Mouse (Mus musculus) common myeloid progenitor, adult 5-6 weeks (primary cell): Measurements from ENCODE around the gene C5ar2. TPM values are rescaled to one million over a fixed set of nuclear protein-coding genes. Genes with fewer than 3 reads are reported as not detected.
"Not testable (repeated sequence)": the region's sequence is repeated elsewhere in the genome, so short reads cannot be mapped to it uniquely, and the experiment has no call there.

Experiments used
- ATAC-seq: replicated peaks from 2 replicates; pipeline ENCODE4 v1.8.0; 2016; ENCODE audit warnings: low read depth, mild to moderate bottlenecking, moderate TSS enrichment, inconsistent platforms; ENCODE audit not compliant: poor library complexity, severe bottlenecking
- total RNA-seq: library from RNA; stranded (forward); fragments of 200-1000, 187-1606 nt; gene quantifications from 2 replicates; pipeline ENCODE4 v1.2.3, GENCODE M21; 2017

Gene C5ar2
- total RNA-seq, 1 experiment from 2014 or later: 3.1 TPM

DNA sequence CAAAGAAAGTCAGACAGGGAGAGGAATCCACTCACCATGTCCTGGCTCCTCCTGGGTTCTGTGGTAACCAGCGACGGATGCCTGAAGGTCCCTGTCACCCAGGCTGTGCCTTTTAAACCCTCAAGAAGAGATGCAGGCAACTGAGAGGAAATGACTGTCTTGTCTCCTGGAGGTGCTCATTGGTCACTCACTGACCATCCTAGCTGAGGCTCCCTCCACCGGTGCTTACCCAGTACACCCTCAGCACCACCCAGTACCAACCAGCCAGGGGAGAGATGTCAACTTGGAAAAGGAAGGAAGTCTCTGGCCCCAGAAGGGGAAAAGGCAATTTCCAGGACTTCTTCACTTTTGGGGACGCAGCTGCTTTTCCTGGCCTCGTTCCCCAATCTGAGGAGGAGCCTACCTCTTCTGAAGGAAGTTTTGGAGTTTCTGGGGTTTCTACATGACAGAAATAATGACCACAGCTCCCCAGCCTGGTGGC is 15.2 kb upstream of the C5ar2 start, which contains the start of gene C5ar1:
Gene C5ar1 (minus strand): TSS at position 431 of the 481 bp plus-strand sequence.
- no peak for ATAC-seq

DNA sequence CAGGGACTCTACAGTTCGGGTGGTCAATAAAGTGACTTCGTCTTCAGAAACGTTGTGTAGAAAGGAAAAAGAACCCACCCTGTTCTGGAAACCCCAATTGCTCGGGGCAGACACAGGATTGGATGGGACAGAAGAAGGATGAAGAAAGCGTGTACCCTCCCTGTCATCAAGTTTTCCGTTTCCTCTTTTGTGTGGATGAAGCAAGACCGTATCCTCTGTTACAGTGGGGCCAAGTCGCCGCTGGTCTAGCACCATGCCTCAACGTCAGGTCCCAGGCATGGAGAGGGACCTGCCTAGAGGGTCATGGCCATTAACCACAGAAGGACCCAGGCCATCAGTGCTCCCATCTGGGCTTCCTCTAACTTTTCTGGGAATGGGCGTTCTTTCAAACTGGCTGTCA is 13.9 kb upstream of the C5ar2 start:
- peak; percentile 61 for ATAC-seq

DNA sequence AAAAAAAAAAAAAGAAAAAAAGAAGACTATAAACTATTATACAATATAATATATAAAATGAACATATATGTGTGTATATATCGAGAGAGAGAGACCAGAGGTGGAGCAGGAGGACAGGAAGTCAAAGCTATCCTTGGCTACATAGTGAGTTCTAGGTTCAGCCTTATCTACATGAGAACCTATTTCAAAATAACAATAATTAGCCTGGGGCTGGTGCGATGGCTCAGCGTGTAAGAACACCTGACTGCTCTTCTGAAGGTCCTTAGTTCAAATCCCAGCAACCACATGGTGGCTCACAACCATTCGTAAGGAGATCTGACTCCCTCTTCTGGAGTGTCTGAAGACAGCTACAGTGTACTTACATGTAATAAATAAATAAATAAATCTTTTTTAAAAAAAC is 12.0 kb upstream of the C5ar2 start:
- ATAC-seq: not testable (repeated sequence)

DNA sequence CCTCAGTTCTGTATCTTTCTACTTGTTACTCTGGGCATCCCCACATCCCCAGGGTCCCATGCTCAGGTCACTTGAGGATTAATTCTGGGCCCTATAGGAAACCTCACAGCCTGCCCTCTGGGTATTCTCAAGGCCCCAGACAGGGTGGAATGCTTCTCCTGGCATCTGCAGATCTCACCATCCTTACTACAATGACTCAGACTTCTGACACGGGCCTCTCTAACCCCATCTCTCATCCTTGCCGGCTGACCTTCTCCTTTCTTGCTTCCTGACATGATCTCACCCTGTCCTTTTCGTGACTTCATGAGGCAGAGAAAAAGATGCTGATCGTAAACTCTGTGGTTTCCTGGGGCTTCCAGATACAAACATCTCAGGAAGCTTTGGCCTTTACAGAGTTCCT is 10.2 kb upstream of the C5ar2 start:
- ATAC-seq: peak; percentile 47

DNA sequence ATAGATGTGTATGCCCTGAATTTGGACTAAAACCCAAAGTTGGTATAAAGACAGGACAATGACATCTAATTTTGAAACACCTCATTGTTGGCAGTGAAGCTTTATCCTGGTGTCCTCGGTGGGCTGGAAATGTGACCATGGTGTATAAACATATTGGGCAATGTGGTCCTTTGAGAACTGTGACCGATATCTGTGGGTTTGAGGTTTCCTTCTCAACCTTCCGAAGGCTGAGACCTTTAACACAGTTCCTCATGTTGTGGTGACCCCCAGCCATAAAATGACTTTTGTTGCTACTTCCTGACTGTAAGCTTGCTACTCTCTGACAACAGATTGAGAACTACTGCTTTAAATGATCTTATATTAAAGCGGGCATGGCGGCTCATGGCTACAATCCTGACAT is 6.7 kb upstream of the C5ar2 start:
- ATAC-seq: peak; percentile 91

DNA sequence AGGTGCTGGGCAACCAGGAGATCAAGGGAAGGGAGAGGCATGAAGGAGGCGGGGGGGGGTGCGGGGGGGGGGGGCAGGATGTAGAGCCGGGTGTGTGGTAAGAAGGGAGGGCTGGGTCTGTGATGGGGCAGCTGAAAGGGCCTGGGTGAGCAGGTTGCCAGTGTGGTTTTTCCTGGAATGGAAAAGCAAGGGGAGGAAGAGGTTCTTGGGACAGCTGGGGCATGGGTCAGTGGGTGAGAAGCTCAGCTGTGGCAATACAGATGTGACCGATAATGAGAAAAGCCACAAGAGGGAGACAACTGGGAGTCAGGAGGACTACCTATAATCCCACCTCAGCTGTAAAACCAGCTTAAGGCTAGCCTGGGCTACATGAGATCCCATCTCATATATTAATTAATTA is 2.0 kb upstream of the C5ar2 start:
- ATAC-seq: no peak

DNA sequence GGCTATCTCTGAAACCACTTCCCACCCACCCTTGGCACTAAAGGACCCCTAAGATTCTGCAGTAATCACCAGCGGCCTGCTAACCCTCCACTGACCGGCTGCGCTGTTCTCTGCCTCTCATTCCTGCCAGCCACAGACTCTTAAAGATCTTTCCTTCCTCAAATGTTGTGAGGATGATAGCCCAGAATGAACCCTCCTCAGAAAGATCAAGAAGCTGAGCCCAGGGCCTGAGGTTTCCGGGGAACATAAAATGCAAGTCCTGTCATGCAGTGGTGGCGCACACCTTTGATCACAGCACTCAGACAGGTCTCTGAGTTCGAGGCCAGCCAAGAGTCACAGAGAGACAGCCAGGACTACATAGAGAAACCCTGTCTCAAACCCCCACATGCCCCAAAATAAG is 1.8 kb downstream of the C5ar2 start:
- 0 out of 2 replicates have a peak, but pooled peaks have one; percentile 5 for ATAC-seq

DNA sequence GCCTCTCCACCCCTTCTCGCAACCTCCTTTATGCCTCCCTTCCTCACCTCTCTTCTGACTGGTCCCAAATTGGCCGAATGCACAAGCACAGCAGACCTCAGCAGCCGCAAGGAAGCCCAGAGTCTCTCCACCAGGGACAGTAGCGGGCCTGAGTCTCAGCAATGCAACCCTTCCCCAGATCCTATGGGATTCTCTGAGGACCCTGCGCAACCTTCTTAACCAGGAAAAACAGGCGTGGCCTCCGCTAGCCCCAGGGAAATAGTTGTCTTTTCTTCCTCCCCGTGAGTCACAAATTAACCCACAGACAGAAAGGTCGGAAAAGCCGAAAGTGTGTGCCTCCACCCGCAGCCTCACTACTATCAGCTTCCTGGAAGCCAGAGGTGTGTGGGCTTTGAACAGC is 2.2 kb downstream of the C5ar2 start:
- 0 out of 2 replicates have a peak, but pooled peaks have one; percentile 3 for ATAC-seq

DNA sequence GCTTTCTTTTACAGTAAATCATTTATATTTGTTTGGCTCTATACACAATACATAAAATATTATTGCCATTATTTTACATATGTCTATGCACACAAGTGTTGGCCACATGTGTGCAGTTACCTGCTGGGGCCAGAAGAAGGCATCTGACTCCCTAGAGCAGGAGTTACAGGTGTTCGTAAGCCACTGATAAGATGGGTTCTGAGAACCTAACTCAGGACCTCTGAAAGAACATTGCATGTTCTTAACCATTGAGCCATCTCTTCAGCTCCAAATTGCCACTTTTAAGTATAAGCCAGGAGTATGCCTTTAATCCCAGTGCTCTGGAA is 3.0 kb downstream of the C5ar2 start:
- no peak for ATAC-seq

DNA sequence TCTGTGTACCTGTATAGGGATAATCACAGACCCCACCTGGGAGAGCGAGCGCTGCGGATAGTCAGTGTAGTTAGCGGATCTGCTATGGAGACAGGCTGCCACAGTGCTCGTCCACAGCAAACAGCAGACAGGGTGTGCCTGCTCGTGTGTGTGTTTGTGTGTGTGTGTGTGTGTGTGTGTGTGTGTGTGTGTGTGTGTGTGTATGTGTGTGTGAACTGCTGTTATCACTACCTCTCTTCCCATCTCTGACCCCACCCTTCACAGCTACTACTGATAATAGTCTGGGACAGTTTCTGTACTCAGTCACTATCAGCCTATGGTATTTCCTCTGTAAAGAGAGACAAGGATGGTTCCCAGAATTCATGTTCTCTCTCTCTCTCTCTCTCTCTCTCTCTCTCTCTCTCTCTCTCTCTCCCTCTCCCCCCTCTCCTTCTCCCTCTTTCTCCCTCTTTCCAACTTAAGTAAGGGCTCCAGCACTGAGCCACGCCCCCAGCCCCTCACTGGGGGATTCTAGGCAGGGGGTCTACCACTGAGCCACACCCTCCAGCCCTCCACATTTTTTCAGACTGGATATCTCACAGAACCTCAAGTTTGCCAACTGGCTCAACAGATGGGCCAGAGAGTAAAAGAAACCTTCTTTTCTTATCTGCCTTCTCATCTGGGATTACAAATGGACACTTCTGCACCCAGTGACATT is 3.5 kb downstream of the C5ar2 start:
- ATAC-seq: peak; percentile 29; the same call in 1 of the 2 replicates

DNA sequence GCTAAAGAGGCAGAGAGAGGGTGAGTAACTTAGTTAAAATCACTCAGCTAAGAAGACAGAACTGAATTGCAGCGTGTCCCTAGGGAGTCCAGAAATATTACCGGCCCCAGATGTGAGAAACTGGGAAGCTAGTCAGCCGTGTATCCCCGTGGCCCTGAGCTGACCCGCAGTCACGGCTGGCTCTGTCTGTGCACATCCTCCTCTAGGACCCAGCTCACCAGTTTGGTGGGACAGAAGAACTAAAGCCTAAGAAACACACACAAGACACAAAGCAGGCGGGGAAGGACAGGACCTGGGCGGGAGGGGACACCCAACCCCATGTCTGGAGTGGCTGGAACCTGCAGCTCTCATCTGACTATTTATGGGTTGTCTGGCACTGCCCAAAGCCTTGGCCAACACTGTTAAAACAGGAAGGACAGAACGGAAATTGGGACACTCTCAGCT is 4.4 kb downstream of the C5ar2 start:
- peak; percentile 23; the same call in 1 of the 2 replicates for ATAC-seq

DNA sequence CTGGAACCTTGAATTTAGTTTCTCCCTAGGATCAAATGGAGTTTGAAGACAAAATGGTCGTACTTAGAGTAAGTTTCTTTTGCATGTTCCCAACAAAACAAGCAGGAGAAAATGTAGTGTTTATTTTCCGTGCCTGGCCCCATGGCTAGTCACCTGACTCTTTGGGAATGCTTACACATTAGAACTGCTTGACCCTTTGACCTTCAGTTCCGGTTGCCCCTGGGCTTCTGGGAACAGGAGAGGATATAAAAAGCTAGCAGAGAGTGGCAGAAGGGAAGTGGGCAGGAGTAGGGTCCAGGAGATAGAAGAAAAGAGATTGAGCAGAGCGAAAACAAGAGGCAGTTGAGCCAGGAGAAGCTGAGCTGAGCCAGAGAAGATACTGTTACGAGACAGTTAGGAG is 14.1 kb downstream of the C5ar2 start:
- no peak for ATAC-seq

DNA sequence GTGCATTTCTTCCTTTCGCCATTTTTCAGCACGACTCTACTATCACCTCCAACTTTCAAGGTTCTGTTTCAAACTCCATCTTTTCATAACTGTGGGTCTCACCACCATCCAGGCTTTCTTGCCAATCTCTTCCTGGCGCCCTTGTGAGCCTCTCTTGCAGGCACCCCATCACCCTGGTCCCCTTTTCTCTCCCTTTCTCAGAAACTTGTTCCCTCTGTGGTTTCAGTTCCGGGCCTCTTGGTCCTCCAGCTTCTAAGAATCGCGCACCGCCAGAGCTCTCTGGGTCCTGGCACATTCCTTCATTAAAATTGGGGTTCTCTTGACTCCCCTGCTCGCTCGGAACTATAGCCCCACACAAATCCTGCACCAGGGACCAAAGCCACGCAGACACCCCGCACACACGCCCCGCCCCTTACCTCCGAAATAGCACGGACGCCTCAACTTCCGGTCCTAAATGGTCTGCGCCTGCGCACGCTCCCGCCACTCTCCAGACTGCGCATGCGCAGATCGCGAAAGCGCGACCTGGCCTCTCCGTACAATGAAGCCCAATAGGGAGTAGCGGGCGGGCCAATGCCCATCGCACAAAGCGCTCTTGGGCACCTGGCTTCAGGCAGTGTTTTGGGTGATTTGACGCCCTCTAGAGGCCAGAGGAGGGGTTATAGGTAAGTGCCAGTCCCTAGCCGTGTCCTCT is 22.2 kb downstream of the C5ar2 start, which contains the start of gene Dhx34:
Gene Dhx34 (minus strand): TSS at position 456 of the 691 bp plus-strand sequence.
- ATAC-seq: peak; percentile 96

DNA sequence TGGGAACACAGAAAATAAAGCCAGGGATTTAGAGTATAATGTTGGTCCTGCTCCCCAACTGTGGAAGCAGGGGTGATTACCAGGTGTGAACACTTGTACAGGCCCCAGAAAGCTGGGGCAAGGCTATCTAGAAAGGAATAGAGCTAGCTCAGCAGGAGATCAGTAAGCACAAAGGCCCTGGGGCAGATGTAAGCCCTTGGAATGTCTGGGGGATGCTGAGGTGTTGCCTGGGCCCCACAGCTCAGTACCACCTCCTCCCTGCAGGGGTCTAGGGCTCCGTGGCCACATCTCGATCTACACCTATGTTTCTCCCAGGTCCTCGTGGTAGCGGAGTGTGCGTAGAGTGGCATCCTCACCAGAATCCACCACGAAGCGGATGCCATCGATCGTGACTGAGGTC is 30.0 kb downstream of the C5ar2 start:
- ATAC-seq: no peak

DNA sequence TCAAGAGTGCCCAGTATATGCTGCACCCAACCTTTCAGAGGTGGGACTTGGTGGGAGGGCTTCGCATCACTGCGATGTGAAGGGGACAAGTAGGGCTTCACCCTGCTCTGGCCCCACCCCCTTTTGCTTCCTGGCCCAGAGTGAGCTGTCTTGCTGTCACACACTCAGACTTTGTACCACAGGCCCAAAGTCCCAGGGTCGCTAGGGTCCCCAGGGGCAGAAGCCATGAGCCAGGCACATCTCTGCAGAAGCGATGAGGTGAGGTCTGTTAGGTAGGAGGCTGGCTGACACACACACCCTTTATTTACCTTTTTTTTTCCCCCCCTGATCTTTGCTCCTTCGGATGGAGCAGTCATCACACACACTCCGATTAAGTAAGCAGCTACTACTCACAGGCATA is 30.8 kb downstream of the C5ar2 start:
- no peak for ATAC-seq

DNA sequence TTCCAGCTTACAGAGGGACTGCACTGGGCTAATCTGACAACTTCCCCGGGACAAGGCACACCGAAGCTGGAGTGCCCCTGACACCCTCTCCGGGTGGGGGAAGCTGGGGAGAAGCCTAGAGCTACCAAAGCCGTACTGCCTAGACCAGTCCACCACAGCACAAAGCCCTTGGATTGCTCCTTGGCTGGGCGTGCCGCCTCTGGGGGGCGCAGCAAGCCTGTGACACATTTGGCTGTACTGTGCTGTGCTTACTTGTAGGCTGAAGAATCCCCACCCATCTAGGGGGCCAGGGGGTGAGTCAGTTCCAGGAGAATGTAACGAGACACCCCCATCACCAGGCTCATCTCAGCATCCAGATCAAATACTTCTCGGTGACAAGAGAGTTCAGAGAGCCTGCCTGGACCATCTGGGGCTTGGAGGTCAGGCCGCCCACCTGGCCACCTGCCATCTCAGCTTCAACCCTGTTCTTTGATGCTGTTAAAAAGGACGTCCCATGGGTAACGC is 33.0 kb downstream of the C5ar2 start:
- ATAC-seq: peak; percentile 51; the same call in 1 of the 2 replicates

DNA sequence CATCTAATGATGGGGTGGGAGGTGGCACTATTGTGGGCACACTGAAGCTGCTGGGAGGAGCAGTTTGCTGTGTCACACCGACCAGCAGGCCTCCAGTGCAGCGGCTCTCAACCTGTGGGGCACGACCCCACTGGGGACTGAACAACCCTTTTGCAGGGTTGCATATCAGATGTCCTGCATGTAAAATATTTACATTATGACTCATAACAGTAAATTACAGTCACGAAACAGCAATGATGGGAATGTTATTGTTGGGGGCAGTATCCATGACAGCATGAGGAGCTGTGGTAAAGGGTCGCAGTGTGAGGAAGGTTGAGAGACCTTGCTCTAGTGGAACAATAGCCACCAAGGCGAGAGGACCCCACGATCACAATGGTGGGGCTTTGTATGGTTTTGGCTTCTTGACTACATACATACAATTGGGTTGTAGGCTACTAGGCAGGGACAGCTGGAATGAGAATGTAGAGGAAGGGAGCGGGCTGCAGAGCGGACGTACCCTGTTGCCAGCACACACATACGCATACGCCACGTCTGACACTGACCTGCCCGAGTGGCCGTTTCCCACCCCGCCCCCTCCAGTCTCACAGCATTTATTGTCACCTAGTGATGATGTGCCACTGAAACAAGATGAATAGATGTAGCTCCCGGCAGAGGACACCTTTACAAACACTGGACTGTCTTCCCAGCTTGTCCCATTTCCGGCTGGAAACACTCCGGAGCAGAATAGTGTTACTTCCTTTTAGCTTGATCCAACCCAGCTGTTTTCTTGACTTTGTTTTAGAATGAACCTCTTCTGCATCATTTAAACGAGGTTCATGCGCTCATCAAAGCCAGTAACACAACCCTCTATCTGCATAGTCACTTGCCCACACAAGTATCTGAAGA is 34.9 kb downstream of the C5ar2 start:
- ATAC-seq: no peak

DNA sequence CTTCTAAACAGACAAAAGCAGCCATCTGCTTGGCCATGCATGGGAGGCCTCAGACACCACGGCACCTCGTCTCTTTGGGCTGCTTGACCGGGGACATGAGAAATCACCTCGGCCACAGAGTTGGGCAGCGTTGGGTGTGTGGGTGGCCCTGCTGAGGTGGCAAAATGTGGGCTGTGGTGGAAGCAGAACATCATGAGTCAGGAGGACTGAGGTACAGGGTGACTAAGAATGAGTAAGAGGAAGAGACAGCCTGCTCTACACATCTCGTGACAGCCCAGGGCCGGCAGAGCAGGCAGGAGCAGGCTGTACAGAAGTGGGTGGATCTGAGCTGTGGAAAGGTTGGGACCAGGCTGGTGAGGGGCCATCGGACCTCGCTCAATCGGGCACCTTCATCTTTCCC is 36.5 kb downstream of the C5ar2 start:
- ATAC-seq: peak; percentile 45; the same call in 1 of the 2 replicates

DNA sequence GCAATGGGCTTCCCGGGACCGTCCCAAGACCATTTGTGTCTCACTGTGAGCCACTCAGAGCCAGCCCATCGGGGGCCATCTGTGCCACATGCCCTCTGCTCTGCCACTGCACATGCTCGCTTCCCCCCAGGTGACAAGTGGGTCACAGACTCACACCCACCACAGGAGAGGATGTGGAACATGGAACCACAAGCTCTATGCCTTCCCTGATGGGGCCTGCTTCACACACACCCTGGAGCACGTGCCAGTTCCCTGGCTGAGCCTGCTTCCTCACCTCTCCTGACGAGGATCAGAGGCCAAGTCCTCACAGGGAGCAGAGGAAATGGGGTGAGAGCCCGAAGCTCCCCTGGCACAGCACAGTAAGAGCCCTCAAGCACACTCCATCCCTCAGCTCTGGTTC is 36.9 kb downstream of the C5ar2 start:
- no peak for ATAC-seq

DNA sequence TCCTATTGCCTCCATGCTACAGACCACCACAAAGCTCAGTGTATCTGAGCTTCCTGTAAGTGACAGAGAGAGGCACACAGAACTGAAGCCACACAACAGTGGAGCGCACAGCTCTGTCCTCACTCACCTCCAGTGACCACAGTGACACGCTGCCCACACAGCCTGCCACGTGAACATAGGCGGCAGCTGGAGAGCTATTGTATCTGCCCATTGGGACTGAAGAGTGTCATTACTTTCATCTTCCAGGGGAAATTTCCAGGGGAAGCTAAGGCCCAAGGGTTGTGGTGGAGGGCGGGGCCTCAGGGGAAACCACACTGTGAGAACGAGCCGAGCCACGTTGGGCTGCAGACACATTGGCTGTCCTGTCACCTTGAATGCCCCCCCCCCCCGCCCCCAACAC is 39.2 kb downstream of the C5ar2 start:
- 0 out of 2 replicates have a peak, but pooled peaks have one; percentile 12 for ATAC-seq
